Mouse (Mus musculus): Measurements from ENCODE around the gene Otog.

Otog gene

GRCm38 (mm10) chr7:46283681-46284080, 42.9 kb downstream of the Otog start:
- DNase-seq (ENCODE audit: low read depth, low spot score), result no peak

GRCm38 (mm10) chr7:46285161-46285839, 44.5 kb downstream of the Otog start:
- DNase-seq (ENCODE audit: low read depth, low spot score), result no peak

- DNase-seq (ENCODE audit: low read depth, low spot score), result no peak
These were observed 45.6 kb downstream of the Otog start for GRCm38 (mm10) chr7:46286391-46286790.

GRCm38 (mm10) chr7:46287051-46287450, 46.3 kb downstream of the Otog start:
- no peak for DNase-seq (ENCODE audit: low read depth, low spot score)

- no peak for DNase-seq (ENCODE audit: low read depth, low spot score)
These were observed 55.5 kb downstream of the Otog start for GRCm38 (mm10) chr7:46296330-46296729.

- DNase-seq (ENCODE audit: low read depth, low spot score), result no peak
These were observed 60.3 kb downstream of the Otog start for GRCm38 (mm10) chr7:46301031-46301632.

- DNase-seq (ENCODE audit: low read depth, low spot score), result peak; percentile 33
These were observed 72.7 kb downstream of the Otog start for GRCm38 (mm10) chr7:46313486-46313885.

- DNase-seq (ENCODE audit: low read depth, low spot score), result no peak
These were observed 73.6 kb downstream of the Otog start for GRCm38 (mm10) chr7:46314220-46315009.

- DNase-seq (ENCODE audit: low read depth, low spot score), result no peak
These were observed 74.9 kb downstream of the Otog start for GRCm38 (mm10) chr7:46315692-46316091.

- DNase-seq (ENCODE audit: low read depth, low spot score), result no peak
These were observed 76.2 kb downstream of the Otog start for GRCm38 (mm10) chr7:46316948-46317347.

GRCm38 (mm10) chr7:46321242-46321641, 80.5 kb downstream of the Otog start:
- DNase-seq (ENCODE audit: low read depth, low spot score), result no peak

GRCm38 (mm10) chr7:46327896-46328295, 87.1 kb downstream of the Otog start:
- no peak for DNase-seq (ENCODE audit: low read depth, low spot score)

- no peak for DNase-seq (ENCODE audit: low read depth, low spot score)
These were observed 96.6 kb downstream of the Otog start for GRCm38 (mm10) chr7:46337397-46337796.

GRCm38 (mm10) chr7:46339818-46340217, 99.0 kb downstream of the Otog start:
- DNase-seq (ENCODE audit: low read depth, low spot score), result no peak

GRCm38 (mm10) chr7:46340295-46340694, 99.5 kb downstream of the Otog start:
- no peak for DNase-seq (ENCODE audit: low read depth, low spot score)

GRCm38 (mm10) chr7:46341471-46341870, 100.7 kb downstream of the Otog start:
- DNase-seq (ENCODE audit: low read depth, low spot score), result no peak

GRCm38 (mm10) chr7:46347692-46348091, 106.9 kb downstream of the Otog start:
- DNase-seq (ENCODE audit: low read depth, low spot score), result no peak

- no peak for DNase-seq (ENCODE audit: low read depth, low spot score)
These were observed 108.0 kb downstream of the Otog start for GRCm38 (mm10) chr7:46348813-46349212.

- DNase-seq (ENCODE audit: low read depth, low spot score), result no peak
These were observed 109.4 kb downstream of the Otog start for GRCm38 (mm10) chr7:46350119-46350702.

- DNase-seq (ENCODE audit: low read depth, low spot score), result no peak
These were observed 112.0 kb downstream of the Otog start for GRCm38 (mm10) chr7:46352748-46353147.

- no peak for DNase-seq (ENCODE audit: low read depth, low spot score)
These were observed 112.4 kb downstream of the Otog start for GRCm38 (mm10) chr7:46353216-46353615.

- no peak for DNase-seq (ENCODE audit: low read depth, low spot score)
These were observed 113.1 kb downstream of the Otog start for GRCm38 (mm10) chr7:46353875-46354274.
